Mouse (Mus musculus) frontal cortex, postnatal 14 days (tissue): ENCODE measurements around the gene Ebf1.

Experiments
- DNase-seq, 2 experiments: peaks; one replicate each; pipeline ENCODE4 v3.0.0; 2022; ENCODE audit warnings: low spot score in 2 of 2

The Ebf1 gene

GRCm38 (mm10) chr11:44738046-44738445 lies 120.9 kb downstream of the Ebf1 start:
- no peak for DNase-seq

GRCm38 (mm10) chr11:44738820-44739219 lies 121.7 kb downstream of the Ebf1 start:
- DNase-seq: no peak

- DNase-seq: no peak
Observed at GRCm38 (mm10) chr11:44740278-44741041, 123.3 kb downstream of the Ebf1 start.

GRCm38 (mm10) chr11:44741042-44741491 lies 124.0 kb downstream of the Ebf1 start:
- no peak for DNase-seq

GRCm38 (mm10) chr11:44744446-44744845 lies 127.3 kb downstream of the Ebf1 start:
- no peak for DNase-seq

GRCm38 (mm10) chr11:44745946-44746345 lies 128.8 kb downstream of the Ebf1 start:
- no peak for DNase-seq

- DNase-seq: no peak
Observed at GRCm38 (mm10) chr11:44746731-44747130, 129.6 kb downstream of the Ebf1 start.

- no peak for DNase-seq
Observed at GRCm38 (mm10) chr11:44749309-44749708, 132.2 kb downstream of the Ebf1 start.

GRCm38 (mm10) chr11:44754336-44754735 lies 137.2 kb downstream of the Ebf1 start:
- DNase-seq: no peak

- no peak for DNase-seq
Observed at GRCm38 (mm10) chr11:44756321-44756720, 139.2 kb downstream of the Ebf1 start.

- DNase-seq: no peak
Observed at GRCm38 (mm10) chr11:44758857-44759256, 141.7 kb downstream of the Ebf1 start.

GRCm38 (mm10) chr11:44761128-44761996 lies 144.2 kb downstream of the Ebf1 start:
- no peak for DNase-seq

GRCm38 (mm10) chr11:44763992-44764835 lies 147.1 kb downstream of the Ebf1 start:
- DNase-seq: no peak

GRCm38 (mm10) chr11:44764988-44765387 lies 147.9 kb downstream of the Ebf1 start:
- DNase-seq: no peak

GRCm38 (mm10) chr11:44766246-44766645 lies 149.1 kb downstream of the Ebf1 start:
- no peak for DNase-seq

- DNase-seq: no peak
Observed at GRCm38 (mm10) chr11:44767322-44767721, 150.2 kb downstream of the Ebf1 start.

- DNase-seq: no peak
Observed at GRCm38 (mm10) chr11:44768346-44768745, 151.2 kb downstream of the Ebf1 start.

GRCm38 (mm10) chr11:44770989-44771564 lies 154.0 kb downstream of the Ebf1 start:
- DNase-seq: no peak

GRCm38 (mm10) chr11:44774411-44774810 lies 157.3 kb downstream of the Ebf1 start:
- no peak for DNase-seq

- no peak for DNase-seq
Observed at GRCm38 (mm10) chr11:44775549-44775948, 158.4 kb downstream of the Ebf1 start.

GRCm38 (mm10) chr11:44776556-44776955 lies 159.4 kb downstream of the Ebf1 start:
- no peak for DNase-seq
